In genomic region chr13:104817696-104818095, GRCm38 (mm10) we compare ENCODE assay signal across 8 mouse cellular contexts. TPM values are rescaled to one million over a fixed set of nuclear protein-coding genes. Genes with fewer than 3 reads are reported as not detected.
DNase-seq lines count a peak whose midpoint lies in the region; ATAC-seq and TF ChIP-seq lines count a peak whose summit lies in the region.

No protein-coding gene starts in this region.

- no peaks in the 10 kb centered on the region for H3K9me3 ChIP-seq in heart, embryonic 11.5 days (replicated peaks; ENCODE audit: control insufficient read depth, low read length)
- H3K9me3 ChIP-seq in heart, postnatal 0 days (replicated peaks; ENCODE audit: control insufficient read depth, low read length) = no peaks in the 10 kb centered on the region
- no peaks in the 10 kb centered on the region for H3K9me3 ChIP-seq in liver, embryonic 15.5 days (replicated peaks)

- H3K4me3 ChIP-seq in heart, embryonic 11.5 days (ENCODE audit: low read depth, low read length) = peak overlapping the region; percentile 88
- peak overlapping the region; percentile 85 for H3K4me3 ChIP-seq in bone marrow, adult 2 months (replicated peaks; ENCODE audit: control insufficient read depth, low read depth, low read length)
- peak overlapping the region; percentile 72 for H3K4me3 ChIP-seq in heart, postnatal 0 days (ENCODE audit: low read depth, low read length)
- H3K4me3 ChIP-seq in liver, embryonic 15.5 days (replicated peaks) = peak overlapping the region; percentile 78

- H3K27ac ChIP-seq in heart, embryonic 11.5 days (ENCODE audit: low read depth, low read length) = no peak overlapping the region
- H3K27ac ChIP-seq in bone marrow, adult 2 months (ENCODE audit: control insufficient read depth, insufficient read depth, low read depth, low read length, poor library complexity) = no peak overlapping the region; the same call in 1 of the 2 replicates
- no peak overlapping the region for H3K27ac ChIP-seq in heart, postnatal 0 days (ENCODE audit: low read depth)
- peak overlapping the region; percentile 84 for H3K27ac ChIP-seq in liver, embryonic 15.5 days (replicated peaks)

- no peak for TF ChIP-seq EP300 in heart, postnatal 0 days (IDR thresholded peaks at IDR 0.05; ENCODE audit: low read depth)

- ATAC-seq in heart, embryonic 11.5 days (replicated peaks; ENCODE audit: insufficient number of reproducible peaks, low FRiP score, low TSS enrichment) = no peak
- no peak for ATAC-seq in heart, postnatal 0 days (ENCODE audit: insufficient read depth, low read depth)
- ATAC-seq in liver, embryonic 15.5 days (ENCODE audit: insufficient read depth) = no peak

- no peaks in the 10 kb centered on the region for H3K36me3 ChIP-seq in heart, embryonic 11.5 days (ENCODE audit: control insufficient read depth, insufficient read depth, low read length)
- 0 out of 2 replicates have a peak, but pooled peaks cover 7% of the 10 kb centered on the region for H3K36me3 ChIP-seq in heart, postnatal 0 days (replicated peaks; ENCODE audit: control insufficient read depth, insufficient read depth, low read length)
- H3K36me3 ChIP-seq in liver, embryonic 15.5 days (replicated peaks) = no peaks in the 10 kb centered on the region

- TF ChIP-seq CTCF in bone marrow, adult 2 months (IDR thresholded peaks at IDR 0.05; ENCODE audit: control insufficient read depth, insufficient read depth, low read length) = no peak
- no peak for TF ChIP-seq CTCF in heart, postnatal 0 days (IDR thresholded peaks at IDR 0.05; ENCODE audit: low read depth)

- WGBS in heart, embryonic 11.5 days (ENCODE audit: insufficient replicate concordance) = 48% methylated on average over 12 of the region's 12 CpGs
- 22% methylated on average over 12 of the region's 12 CpGs for WGBS in bone marrow, adult 2 months
- 41% methylated on average over 12 of the region's 12 CpGs for WGBS in heart, postnatal 0 days
- WGBS in liver, embryonic 15.5 days (ENCODE audit: insufficient replicate concordance) = 16% methylated on average over 12 of the region's 12 CpGs

- H3K27me3 ChIP-seq in heart, embryonic 11.5 days (ENCODE audit: control insufficient read depth, insufficient read depth, low read length) = no peaks in the 10 kb centered on the region
- no peaks in the 10 kb centered on the region for H3K27me3 ChIP-seq in heart, postnatal 0 days (ENCODE audit: control insufficient read depth, insufficient read depth, low read length)
- no peaks in the 10 kb centered on the region for H3K27me3 ChIP-seq in liver, embryonic 15.5 days

- peaks cover 15% of the 10 kb centered on the region for H3K4me1 ChIP-seq in heart, embryonic 11.5 days (ENCODE audit: control insufficient read depth, insufficient read depth, low read length)
- H3K4me1 ChIP-seq in bone marrow, adult 2 months (ENCODE audit: control insufficient read depth, insufficient read depth, low read length) = no peaks in the 10 kb centered on the region; the same call in 1 of the 2 replicates
- H3K4me1 ChIP-seq in heart, postnatal 0 days (ENCODE audit: control insufficient read depth, insufficient read depth) = peaks cover 18% of the 10 kb centered on the region
- H3K4me1 ChIP-seq in liver, embryonic 15.5 days (replicated peaks) = peaks cover 41% of the 10 kb centered on the region

- peak overlapping the region; percentile 60 for H3K4me2 ChIP-seq in heart, embryonic 11.5 days
- H3K4me2 ChIP-seq in heart, postnatal 0 days (ENCODE audit: low read depth, low read length) = peak overlapping the region; percentile 67
- H3K4me2 ChIP-seq in liver, embryonic 15.5 days = peak overlapping the region; percentile 73

- TF ChIP-seq POLR2A in bone marrow, adult 2 months (IDR thresholded peaks at IDR 0.05; ENCODE audit: borderline replicate concordance, control insufficient read depth, low read depth, low read length) = no peak

- H3K9ac ChIP-seq in heart, embryonic 11.5 days (ENCODE audit: low read depth, low read length) = peak overlapping the region; percentile 94
- peak overlapping the region; percentile 84 for H3K9ac ChIP-seq in heart, postnatal 0 days (replicated peaks; ENCODE audit: low read depth, low read length)
- peak overlapping the region; percentile 81 for H3K9ac ChIP-seq in liver, embryonic 15.5 days

- no peak for DNase-seq in heart, postnatal 25 days (ENCODE audit: low spot score)
- no peak for DNase-seq in heart, postnatal 0 days (ENCODE audit: low spot score)
- peak; percentile 23 for DNase-seq in thymus, postnatal 4 days
- DNase-seq in left cerebral cortex, adult 18-20 months (ENCODE audit: low spot score in 2 of 2) = no peak
- no peak for DNase-seq in left cerebral cortex, adult 11 months (ENCODE audit: low spot score)

- intact Hi-C loops in heart, postnatal 25 days (cut with DNase I) = loop anchor here (5.0 kb wide), 1 partner anchor 235 kb away; the partner anchor contains the start of gene Rgs7bp

RNA-seq across cellular contexts. Expression of gene Cwc27, which starts 0.8 kb away (rescaled TPM):
- 19.2 and 24.1 TPM in 2 replicates for polyA plus RNA-seq in heart, embryonic 11.5 days (2014; fragmentation: Nextera tagmentation; extraction: Ambion mirVana)
- 10 to 100 TPM; 15.6 to 15.7 TPM for total RNA-seq in heart, postnatal 25 days (2021)
- 14.6 and 22.4 TPM in 2 replicates for polyA plus RNA-seq in bone marrow, adult 2 months (2011; ENCODE audit: insufficient read depth, insufficient read length, low replicate concordance, missing spikeins)
- 26.5 and 27.2 TPM in 2 replicates for total RNA-seq in heart, postnatal 0 days (2014; rRNA removed; ENCODE audit: low replicate concordance)
- 19.3 and 21.4 TPM in 2 replicates for polyA plus RNA-seq in heart, postnatal 0 days (2015; fragmentation: Nextera tagmentation; extraction: Ambion mirVana)
- 6.6 and 8.3 TPM in 2 replicates for polyA plus RNA-seq in liver, embryonic 15.5 days (2015; fragmentation: Nextera tagmentation; extraction: Ambion mirVana)
- total RNA-seq in left cerebral cortex, adult 18-20 months (2021) = 10 to 100 TPM; 19.3 to 19.7 TPM

RNA-seq across cellular contexts. Expression of gene Srek1ip1, which starts 25.4 kb away (rescaled TPM):
- polyA plus RNA-seq in heart, embryonic 11.5 days (2014; fragmentation: Nextera tagmentation; extraction: Ambion mirVana) = 15.7 TPM in 2 replicates
- total RNA-seq in heart, postnatal 25 days (2021) = 10 to 100 TPM; 20.1 to 20.5 TPM
- 6.2 and 9.3 TPM in 2 replicates for polyA plus RNA-seq in bone marrow, adult 2 months (2011; ENCODE audit: insufficient read depth, insufficient read length, low replicate concordance, missing spikeins)
- total RNA-seq in heart, postnatal 0 days (2014; rRNA removed; ENCODE audit: low replicate concordance) = 8.1 and 20.3 TPM in 2 replicates
- polyA plus RNA-seq in heart, postnatal 0 days (2015; fragmentation: Nextera tagmentation; extraction: Ambion mirVana) = 18.8 and 19.7 TPM in 2 replicates
- 6.9 and 7.2 TPM in 2 replicates for polyA plus RNA-seq in liver, embryonic 15.5 days (2015; fragmentation: Nextera tagmentation; extraction: Ambion mirVana)
- 10 to 100 TPM; 18.8 to 20.7 TPM for total RNA-seq in left cerebral cortex, adult 18-20 months (2021)

RNA-seq across cellular contexts. Expression of gene Shisal2b, which starts 46.0 kb away (rescaled TPM):
- 0.23 TPM in 1 of 2 replicates, not detected in the other for polyA plus RNA-seq in heart, embryonic 11.5 days (2014; fragmentation: Nextera tagmentation; extraction: Ambion mirVana)
- total RNA-seq in heart, postnatal 25 days (2021) = not detected
- not detected in 2 replicates for polyA plus RNA-seq in bone marrow, adult 2 months (2011; ENCODE audit: insufficient read depth, insufficient read length, low replicate concordance, missing spikeins)
- total RNA-seq in heart, postnatal 0 days (2014; rRNA removed; ENCODE audit: low replicate concordance) = not detected in 2 replicates
- not detected in 2 replicates for polyA plus RNA-seq in heart, postnatal 0 days (2015; fragmentation: Nextera tagmentation; extraction: Ambion mirVana)
- not detected in 2 replicates for polyA plus RNA-seq in liver, embryonic 15.5 days (2015; fragmentation: Nextera tagmentation; extraction: Ambion mirVana)
- under 1 TPM in 1 of 2 experiments, not detected in 1; 0.35 TPM for total RNA-seq in left cerebral cortex, adult 18-20 months (2021)
